Mouse (Mus musculus) MEL (cell line): Measurements from ENCODE around the gene Fer. TPM values are rescaled to one million over a fixed set of nuclear protein-coding genes. Genes with fewer than 3 reads are reported as not detected.

Source experiments
- DNase-seq: peaks from one replicate; pipeline ENCODE4 v3.0.0; 2011; ENCODE audit warnings: low read depth, low spot score
- H3K27ac ChIP-seq: 2 replicates; pipeline ENCODE4 v1.5.1; 2012; ENCODE audit warnings: low read depth, mild to moderate bottlenecking, control low read depth, low read length, moderate library complexity; ENCODE audit not compliant: control insufficient read depth
- H3K27me3 ChIP-seq, 2 experiments: fragments of 150-350 bp in 1 of 2; sonication (generic) in 1 of 2; 2 replicates each; pipeline ENCODE4 v1.6.1; 2012; ENCODE audit warnings: low read length in 2 of 2, mild to moderate bottlenecking in 2 of 2, improper control_type of control experiment in 1 of 2, moderate library complexity in 1 of 2; ENCODE audit not compliant: insufficient read depth in 2 of 2, control insufficient read depth in 1 of 2
- H3K36me3 ChIP-seq, 2 experiments: 2 replicates each; pipeline ENCODE4 v1.6.1; 2012 to 2014; ENCODE audit warnings: low read length in 2 of 2, improper control_type of control experiment in 1 of 2, inconsistent platforms in 1 of 2, mild to moderate bottlenecking in 1 of 2; ENCODE audit not compliant: insufficient read depth in 2 of 2, control insufficient read depth in 1 of 2
- H3K4me1 ChIP-seq, 2 experiments: fragments of 150-350 bp in 1 of 2; sonication (generic) in 1 of 2; 2 replicates each; pipeline ENCODE4 v1.6.1; 2012; ENCODE audit warnings: low read length in 2 of 2, improper control_type of control experiment in 1 of 2, mild to moderate bottlenecking in 1 of 2; ENCODE audit not compliant: insufficient read depth in 2 of 2, control insufficient read depth in 1 of 2
- H3K4me3 ChIP-seq, 2 experiments: fragments of 150-350 bp in 1 of 2; sonication (generic) in 1 of 2; 2 replicates each; pipeline ENCODE4 v1.5.1; 2012; ENCODE audit warnings: low read depth in 2 of 2, low read length in 2 of 2, mild to moderate bottlenecking in 2 of 2, moderate library complexity in 2 of 2, control low read depth in 1 of 2, improper control_type of control experiment in 1 of 2; ENCODE audit not compliant: control insufficient read depth in 1 of 2, insufficient read depth in 1 of 2
- H3K79me2 ChIP-seq: 2 replicates; pipeline ENCODE4 v1.6.1; 2012; ENCODE audit warnings: mild to moderate bottlenecking, low read length, moderate library complexity; ENCODE audit not compliant: control insufficient read depth, poor library complexity, insufficient read depth
- H3K9ac ChIP-seq: 2 replicates; pipeline ENCODE4 v1.6.1; 2012; ENCODE audit warnings: low read depth, mild to moderate bottlenecking, control low read depth, low read length, moderate library complexity; ENCODE audit not compliant: control insufficient read depth, poor library complexity, severe bottlenecking
- H3K9me3 ChIP-seq: fragments of 150-350 bp; sonication (generic); replicated peaks from 2 replicates; pipeline ENCODE4 v1.6.1; 2012; ENCODE audit warnings: mild to moderate bottlenecking, low read length, improper control_type of control experiment, moderate library complexity; ENCODE audit not compliant: insufficient read depth
- BHLHE40 ChIP-seq: IDR thresholded peaks from 2 replicates; pipeline ENCODE4 v1.6.1; 2012; ENCODE audit warnings: low read depth, mild to moderate bottlenecking, inconsistent platforms, low read length, improper control_type of control experiment, borderline replicate concordance
- CHD1 ChIP-seq: IDR thresholded peaks from 2 replicates; pipeline ENCODE4 v1.6.1; 2012; ENCODE audit warnings: low read depth, mild to moderate bottlenecking, inconsistent platforms, low read length, improper control_type of control experiment
- CTCF ChIP-seq, 3 experiments: IDR thresholded peaks in 2 of 3; conservative IDR thresholded peaks in 1 of 3; 2 replicates each; pipeline ENCODE4 v1.5.1; 2011 to 2012; ENCODE audit warnings: low read length in 3 of 3, low read depth in 2 of 3, mild to moderate bottlenecking in 2 of 3, improper control_type of control experiment in 1 of 3, inconsistent platforms in 1 of 3, mixed read lengths in 1 of 3, moderate library complexity in 1 of 3; ENCODE audit not compliant: control insufficient read depth in 1 of 3, insufficient read depth in 1 of 3, poor library complexity in 1 of 3, severe bottlenecking in 1 of 3
- EP300 ChIP-seq, 2 experiments: IDR thresholded peaks; 2 replicates each; pipeline ENCODE4 v1.6.1; 2011; ENCODE audit warnings: improper control_type of control experiment in 2 of 2, low read length in 2 of 2, low read depth in 1 of 2, mild to moderate bottlenecking in 1 of 2
- ETS1 ChIP-seq: IDR thresholded peaks from 2 replicates; pipeline ENCODE4 v1.6.1; 2012; ENCODE audit warnings: low read depth, mild to moderate bottlenecking, inconsistent platforms, low read length, improper control_type of control experiment, moderate library complexity
- GATA1 ChIP-seq: IDR thresholded peaks from 2 replicates; pipeline ENCODE4 v1.6.1; 2011; ENCODE audit warnings: low read depth, low read length, improper control_type of control experiment
- HCFC1 ChIP-seq: IDR thresholded peaks from 2 replicates; pipeline ENCODE4 v1.6.1; 2012; ENCODE audit warnings: low read depth, mild to moderate bottlenecking, inconsistent platforms, low read length, improper control_type of control experiment, moderate library complexity
- JUND ChIP-seq: IDR thresholded peaks from 2 replicates; pipeline ENCODE4 v1.6.1; 2011; ENCODE audit warnings: low read depth, mild to moderate bottlenecking, improper control_type of control experiment, low read length
- KAT2A ChIP-seq: conservative IDR thresholded peaks from 2 replicates; pipeline ENCODE4 v1.6.1; 2012; ENCODE audit warnings: low read depth, low read length, improper control_type of control experiment, inconsistent platforms
- MAFK ChIP-seq: IDR thresholded peaks from 2 replicates; pipeline ENCODE4 v1.6.1; 2011; ENCODE audit warnings: low read depth, mild to moderate bottlenecking, low read length, improper control_type of control experiment, borderline replicate concordance
- MAX ChIP-seq: IDR thresholded peaks from 2 replicates; pipeline ENCODE4 v1.6.1; 2011; ENCODE audit warnings: low read length, improper control_type of control experiment
- MAZ ChIP-seq: IDR thresholded peaks from 2 replicates; pipeline ENCODE4 v1.6.1; 2012; ENCODE audit warnings: low read depth, mild to moderate bottlenecking, inconsistent platforms, low read length, improper control_type of control experiment
- MEF2A ChIP-seq: IDR thresholded peaks from 2 replicates; pipeline ENCODE4 v1.6.1; 2014; ENCODE audit warnings: low read depth, mild to moderate bottlenecking, inconsistent platforms, low read length, improper control_type of control experiment; ENCODE audit not compliant: poor library complexity, insufficient replicate concordance, severe bottlenecking; ENCODE audit errors: extremely low read depth
- MXI1 ChIP-seq: IDR thresholded peaks from 2 replicates; pipeline ENCODE4 v1.6.1; 2011; ENCODE audit warnings: mild to moderate bottlenecking, low read depth, low read length, improper control_type of control experiment
- MYB ChIP-seq: IDR thresholded peaks from 2 replicates; pipeline ENCODE4 v1.6.1; 2011; ENCODE audit warnings: mild to moderate bottlenecking, low read depth, low read length, improper control_type of control experiment
- MYC ChIP-seq: IDR thresholded peaks from 2 replicates; pipeline ENCODE4 v1.6.1; 2011; ENCODE audit warnings: low read depth, mild to moderate bottlenecking, low read length, improper control_type of control experiment, moderate library complexity
- POLR2AphosphoS5 ChIP-seq: IDR thresholded peaks from 2 replicates; pipeline ENCODE4 v1.6.1; 2012; ENCODE audit warnings: low read depth, borderline replicate concordance, mild to moderate bottlenecking, inconsistent platforms, low read length, moderate library complexity, mixed read lengths
- RCOR1 ChIP-seq: IDR thresholded peaks from 2 replicates; pipeline ENCODE4 v1.6.1; 2012; ENCODE audit warnings: low read depth, mild to moderate bottlenecking, inconsistent platforms, low read length, improper control_type of control experiment
- SIN3A ChIP-seq: IDR thresholded peaks from 2 replicates; pipeline ENCODE4 v1.6.1; 2012; ENCODE audit warnings: low read length, improper control_type of control experiment, inconsistent platforms
- TAL1 ChIP-seq: IDR thresholded peaks from 2 replicates; pipeline ENCODE4 v1.6.1; 2012; ENCODE audit warnings: mild to moderate bottlenecking, inconsistent platforms, low read length, moderate library complexity, mixed read lengths
- TCF12 ChIP-seq: IDR thresholded peaks from 2 replicates; pipeline ENCODE4 v1.6.1; 2014; ENCODE audit warnings: low read depth, mild to moderate bottlenecking, inconsistent platforms, low read length, improper control_type of control experiment, moderate library complexity
- USF1 ChIP-seq: IDR thresholded peaks from 2 replicates; pipeline ENCODE4 v1.6.1; 2014; ENCODE audit warnings: low read depth, mild to moderate bottlenecking, inconsistent platforms, low read length, improper control_type of control experiment, moderate library complexity
- ZNF384 ChIP-seq: IDR thresholded peaks from 2 replicates; pipeline ENCODE4 v1.6.1; 2012; ENCODE audit warnings: low read depth, mild to moderate bottlenecking, inconsistent platforms, low read length, improper control_type of control experiment
- polyA plus RNA-seq, 2 experiments: library from polyadenylated mRNA; stranded (reverse) in 1 of 2; unstranded in 1 of 2; fragments of >175 nt in 1 of 2; fragments of >200 nt in 1 of 2; gene quantifications; 2 replicates each; pipeline versions ENCODE4 v1.2.1 to v1.2.4; 2012; ENCODE audit warnings: low replicate concordance in 2 of 2, low read depth in 1 of 2; ENCODE audit not compliant: insufficient read length in 2 of 2, insufficient read depth in 1 of 2, missing spikeins in 1 of 2
- total RNA-seq: library from RNA; depleted of rRNA; stranded (reverse); fragments of 300-350 nt; gene quantifications from 2 replicates; pipeline ENCODE4 v1.2.3, GENCODE M21; 2012

Fer gene
- total and polyA plus RNA-seq, 3 experiments = 8.5 to 11.2 TPM; not detected in 1

GRCm38 (mm10) chr17:63978794-63979571, 116.1 kb downstream of the Fer start:
- Histone ChIP-seq H3K9me3 (no peaks in the 10 kb centered on the region), H3K36me3 (peaks cover 0 to 33% of the 10 kb centered on the region in 2 experiments; a peak in 3 of 4 replicates)
- TF ChIP-seq TAL1 = peak; percentile 45
- peak; percentile 79 for TF ChIP-seq SIN3A
- TF ChIP-seq TCF12 = peak; percentile 81
- peak; percentile 88 to 93 for TF ChIP-seq EP300 (IDR thresholded peaks at IDR 0.05; ENCODE audit: low read depth in 1 of 2, low read length in 2 of 2)
- TF ChIP-seq BHLHE40 = no peak
- peak; percentile 37; the same call in 1 of the 2 replicates for TF ChIP-seq RCOR1
- peak; percentile 15; the same call in 1 of the 2 replicates for TF ChIP-seq MEF2A
- no peak for TF ChIP-seq MAFK
- peak; percentile 92 for TF ChIP-seq MYB
- no peak for TF ChIP-seq POLR2AphosphoS5
- peak; percentile 46; the same call in 1 of the 2 replicates for TF ChIP-seq MYC
- TF ChIP-seq MXI1 = peak; percentile 67
- 0 out of 2 replicates have a peak, but pooled peaks have one; percentile 24 for TF ChIP-seq KAT2A
- TF ChIP-seq MAX = peak; percentile 66
- peak; percentile 56; the same call in 1 of the 2 replicates for TF ChIP-seq ETS1
- no peak for TF ChIP-seq ZNF384
- peak; percentile 85 for TF ChIP-seq GATA1
- TF ChIP-seq, all 39 proteins: peak for 13
- H3K27me3 ChIP-seq = no peaks in the 10 kb centered on the region
- H3K4me3 ChIP-seq = peak overlapping the region in 1 of 2 experiments; percentile 23; a peak in 1 of 4 replicates
- no peak overlapping the region; the same call in 1 of the 2 replicates for H3K9ac ChIP-seq
- H3K27ac ChIP-seq = peak overlapping the region; percentile 98
- H3K4me1 ChIP-seq = peaks cover 17 to 29% of the 10 kb centered on the region in 2 experiments
- peak; percentile 66 for DNase-seq
- H3K79me2 ChIP-seq = no peaks in the 10 kb centered on the region

- Histone ChIP-seq H3K4me3 (no peak overlapping the region), H3K36me3 (peaks cover 0 to 29% of the 10 kb centered on the region in 2 experiments; a peak in 3 of 4 replicates), H3K9me3 (no peaks in the 10 kb centered on the region), H3K27me3 (no peaks in the 10 kb centered on the region), H3K27ac (peak overlapping the region; percentile 33; the same call in 1 of the 2 replicates), H3K9ac (no peak overlapping the region), H3K4me1 (peaks cover 12 to 27% of the 10 kb centered on the region in 2 experiments), H3K79me2 (no peaks in the 10 kb centered on the region)
- peak; percentile 68 for DNase-seq
- peak; percentile 76 for TF ChIP-seq BHLHE40
- TF ChIP-seq KAT2A = no peak
- no peak for TF ChIP-seq MAZ
- TF ChIP-seq HCFC1 = no peak
- TF ChIP-seq JUND = no peak
- TF ChIP-seq EP300 (IDR thresholded peaks at IDR 0.05; ENCODE audit: low read depth in 1 of 2, low read length in 2 of 2) = peak; percentile 80 to 83
- peak; percentile 85 for TF ChIP-seq TCF12
- peak; percentile 53; the same call in 1 of the 2 replicates for TF ChIP-seq MAX
- peak; percentile 90 for TF ChIP-seq ETS1
- TF ChIP-seq GATA1 = peak; percentile 89
- TF ChIP-seq CHD1 = no peak
- TF ChIP-seq TAL1 = 0 out of 2 replicates have a peak, but pooled peaks have one; percentile 23
- peak; percentile 69; the same call in 1 of the 2 replicates for TF ChIP-seq USF1
- TF ChIP-seq MYC = no peak
- TF ChIP-seq CTCF (IDR thresholded peaks at IDR 0.05 in 2 of 3, conservative IDR thresholded peaks at IDR 0.05 in 1 of 3; ENCODE audit: control insufficient read depth in 1 of 3, insufficient read depth in 1 of 3, low read depth in 2 of 3, low read length in 3 of 3, poor library complexity in 1 of 3, severe bottlenecking in 1 of 3) = no peak
- TF ChIP-seq MYB = no peak
- 0 out of 2 replicates have a peak, but pooled peaks have one; percentile 29 for TF ChIP-seq RCOR1
- TF ChIP-seq ZNF384 = no peak
- TF ChIP-seq SIN3A = peak; percentile 51
These were observed 117.3 kb downstream of the Fer start for GRCm38 (mm10) chr17:63980167-63980566.
